Mouse (Mus musculus) embryonic stem cell, embryonic (primary cell): Measurements from ENCODE around the gene Mpdz.

Experiments
- CTCF ChIA-PET, 4 experiments: fragments of 300-600 bp in 2 of 4; fragments of 350-600 bp in 2 of 4; sonication (Branson Sonifier 250); formaldehyde crosslinking; loops; one replicate each; lab custom pipeline; 2022; ENCODE audit warnings: inconsistent platforms in 2 of 4; lab: Charles Lee
- POLR2A ChIA-PET, 4 experiments: fragments of 300-600 bp in 2 of 4; fragments of 350-600 bp in 2 of 4; sonication (Branson Sonifier 250); formaldehyde crosslinking; loops; one replicate each; lab custom pipeline; 2022; ENCODE audit warnings: antibody characterized with exemption in 4 of 4, inconsistent platforms in 1 of 4; lab: Charles Lee

Gene Mpdz

GRCm38 (mm10) chr4:81307596-81308265 is 134.9 kb downstream of the Mpdz start:
- POLR2A ChIA-PET = no interaction called here
- CTCF ChIA-PET = no interaction called here

GRCm38 (mm10) chr4:81302056-81302455 is 140.6 kb downstream of the Mpdz start:
- POLR2A ChIA-PET = no interaction called here
- CTCF ChIA-PET = no interaction called here

DNA sequence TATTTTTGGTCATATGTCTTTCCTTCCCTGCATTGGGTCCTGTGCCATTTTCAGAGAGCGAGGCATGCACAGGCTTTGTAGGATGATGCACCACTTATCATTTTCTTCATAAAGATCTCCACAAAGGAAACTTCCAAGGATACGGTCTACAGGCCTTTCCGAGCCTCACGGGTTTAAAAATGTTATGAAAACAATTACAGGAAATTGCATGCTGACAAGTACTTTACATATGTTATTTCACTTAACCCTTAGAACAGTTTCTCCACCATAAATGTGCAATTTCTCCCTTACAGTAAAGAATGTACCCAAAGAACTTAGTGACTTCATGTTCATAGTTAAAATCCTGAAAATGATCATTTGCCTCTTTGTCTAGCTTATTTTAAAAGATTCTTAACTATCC is 144.2 kb downstream of the Mpdz start:
- ChIA-PET CTCF (no interaction called here), POLR2A (interaction anchor here in 1 of 4 experiments (0.6 kb wide), 1 partner anchor 1207 kb away, joined by 4 read pairs; no protein-coding TSS in a partner anchor)

DNA sequence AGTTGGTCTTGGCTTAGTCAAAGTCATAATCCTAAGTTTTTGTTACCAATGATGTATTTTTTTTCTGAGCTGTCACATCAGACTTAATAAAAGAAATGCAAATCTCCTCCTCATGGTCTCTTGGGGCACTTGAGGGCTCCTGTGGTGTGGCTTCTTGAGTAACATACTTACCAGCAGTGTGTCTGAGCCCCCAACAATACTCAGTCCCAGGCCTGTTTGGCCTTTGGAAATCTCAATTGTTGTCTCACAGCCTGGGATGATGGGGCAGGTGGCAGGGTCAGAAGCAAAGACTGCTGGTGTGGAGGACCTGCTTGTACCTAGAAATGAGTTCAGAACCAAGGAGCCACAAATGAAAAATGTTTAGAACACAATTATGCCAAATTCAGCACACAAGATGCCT is 149.3 kb downstream of the Mpdz start:
- ChIA-PET CTCF (no interaction called here), POLR2A (no interaction called here)

DNA sequence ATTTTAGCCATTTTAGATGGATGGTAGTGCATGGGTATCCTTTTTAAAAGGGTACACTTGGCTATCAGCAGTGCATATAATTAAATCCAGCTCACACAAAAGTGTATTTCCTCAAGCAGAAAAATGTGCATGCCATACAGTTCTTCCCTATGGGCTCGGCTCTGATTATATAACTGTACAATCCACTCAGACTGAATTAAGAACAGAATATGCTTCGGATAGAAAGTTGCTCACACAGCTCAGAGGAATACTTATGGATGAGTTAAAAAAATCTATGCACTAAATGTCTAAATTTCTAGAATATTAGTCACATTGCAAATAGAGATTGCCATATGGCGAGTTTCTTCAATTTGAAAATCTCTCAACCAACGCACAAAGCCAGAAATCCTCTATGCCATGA is 157.1 kb downstream of the Mpdz start:
- POLR2A ChIA-PET = no interaction called here
- CTCF ChIA-PET = no interaction called here

DNA sequence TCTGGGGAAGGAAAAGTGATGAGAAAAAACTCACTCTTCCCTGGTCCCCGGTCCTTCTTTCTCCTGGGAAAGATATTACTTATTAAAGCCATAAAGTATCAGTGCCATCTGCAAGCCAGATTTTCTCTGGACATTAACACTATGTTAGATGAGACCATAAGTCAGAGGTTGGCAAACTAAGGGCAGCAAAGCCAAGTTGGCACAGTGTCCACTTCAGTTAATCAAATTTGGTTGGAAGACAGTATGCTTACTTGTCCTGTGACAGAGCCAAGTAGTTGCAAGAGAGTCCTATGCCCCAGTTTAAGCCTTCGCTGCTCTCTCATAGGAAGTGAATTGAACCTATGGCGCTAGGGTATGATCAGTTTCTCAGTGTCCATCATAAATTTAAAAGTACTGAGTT is 159.0 kb downstream of the Mpdz start:
- ChIA-PET POLR2A (no interaction called here), CTCF (no interaction called here)

GRCm38 (mm10) chr4:81283081-81283480 is 159.5 kb downstream of the Mpdz start:
- ChIA-PET POLR2A (no interaction called here), CTCF (no interaction called here)

GRCm38 (mm10) chr4:81280098-81280497 is 162.5 kb downstream of the Mpdz start:
- ChIA-PET CTCF (no interaction called here), POLR2A (no interaction called here)

DNA sequence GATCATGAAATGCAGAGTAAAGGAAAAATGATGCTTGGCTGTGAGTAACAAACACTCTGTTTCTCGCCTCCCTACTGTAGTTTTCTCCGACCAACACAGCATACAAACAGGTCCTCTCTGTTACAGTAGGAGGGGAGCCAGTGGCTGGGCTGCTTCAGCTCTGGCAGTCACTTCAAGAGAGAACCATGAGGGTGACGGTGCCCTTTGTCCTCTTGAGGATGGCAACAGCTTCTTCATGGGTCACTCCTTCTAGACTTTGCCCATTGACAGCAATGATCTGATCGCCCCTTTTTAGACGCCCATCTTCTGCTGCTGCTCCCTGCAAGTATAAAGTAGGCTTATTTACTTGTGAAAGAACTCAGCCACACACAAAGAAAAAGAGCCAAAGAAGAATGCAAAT is 163.2 kb downstream of the Mpdz start:
- POLR2A ChIA-PET = no interaction called here
- CTCF ChIA-PET = no interaction called here

DNA sequence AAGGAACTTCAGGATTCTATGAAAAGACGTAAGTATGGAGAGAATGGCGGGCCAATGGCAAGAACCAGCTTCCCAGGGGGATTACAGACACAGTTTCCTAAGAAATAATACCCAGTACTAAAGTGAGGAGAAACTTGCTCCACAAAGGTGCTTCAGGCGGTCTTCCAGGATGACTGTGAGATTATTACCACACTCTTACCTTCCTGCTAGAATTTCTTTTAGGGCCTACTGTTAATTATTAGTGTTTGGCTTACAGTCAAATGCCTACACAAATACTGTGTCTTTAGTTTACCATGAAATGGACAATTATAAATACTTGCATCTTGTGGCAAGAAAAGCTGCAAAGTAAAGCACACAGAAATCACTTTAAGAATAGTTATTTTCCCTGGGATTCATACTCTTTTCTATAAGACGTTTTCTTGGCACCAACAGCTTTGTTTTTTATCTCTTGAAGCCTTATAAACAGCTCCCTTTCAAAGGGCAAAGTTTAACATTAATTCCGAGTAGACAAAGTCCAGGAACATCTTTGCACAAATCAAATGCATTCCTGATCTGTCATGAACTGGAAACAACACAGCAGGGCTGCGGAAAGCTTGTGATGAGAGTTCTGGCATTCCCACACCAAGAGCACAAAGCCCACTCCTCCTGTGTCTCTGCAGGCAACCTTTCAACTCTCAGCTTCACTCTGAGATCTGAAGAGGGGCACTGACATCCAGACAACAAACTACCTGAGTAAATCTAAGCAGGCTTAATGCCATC is 166.5 kb downstream of the Mpdz start:
- ChIA-PET POLR2A (no interaction called here), CTCF (no interaction called here)

- POLR2A ChIA-PET = interaction anchor here in 1 of 4 experiments (0.6 kb wide), 1 partner anchor 103 kb away, joined by 3 read pairs; no protein-coding TSS in a partner anchor
- CTCF ChIA-PET = no interaction called here
These were observed 169.5 kb downstream of the Mpdz start for GRCm38 (mm10) chr4:81273067-81273466.

- POLR2A ChIA-PET = no interaction called here
- CTCF ChIA-PET = interaction anchor here in 2 of 4 experiments (0.6 to 1.6 kb wide), 3 partner anchors 73 to 240 kb away, joined by 3 to 7 read pairs (median 3); no protein-coding TSS in a partner anchor
These were observed 189.5 kb downstream of the Mpdz start for GRCm38 (mm10) chr4:81252859-81253780.

GRCm38 (mm10) chr4:81252334-81252733 is 190.3 kb downstream of the Mpdz start:
- ChIA-PET POLR2A (no interaction called here), CTCF (interaction anchor here in 2 of 4 experiments (0.6 to 1.6 kb wide), 3 partner anchors 72 to 240 kb away, joined by 3 to 7 read pairs (median 3); no protein-coding TSS in a partner anchor)

DNA sequence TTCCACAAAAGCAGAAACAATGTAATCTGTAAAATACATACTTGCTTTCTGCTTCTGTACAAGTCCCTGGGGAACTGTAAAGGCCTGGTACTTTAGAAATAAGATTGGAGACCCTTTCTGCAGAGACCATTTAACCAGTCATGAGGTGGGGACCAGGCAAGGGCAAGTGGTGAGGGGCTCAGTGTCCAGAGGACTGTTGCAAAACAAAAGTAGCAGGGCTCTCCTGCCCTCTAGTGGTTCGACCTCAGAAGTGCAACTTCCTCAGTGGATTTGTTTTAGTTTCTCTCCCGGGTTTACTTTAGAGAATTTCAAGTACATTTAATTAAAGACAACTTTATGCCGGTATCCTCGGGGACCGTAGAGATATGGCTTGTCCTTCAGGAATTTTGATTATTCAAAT is 190.7 kb downstream of the Mpdz start:
- POLR2A ChIA-PET = no interaction called here
- CTCF ChIA-PET = no interaction called here

DNA sequence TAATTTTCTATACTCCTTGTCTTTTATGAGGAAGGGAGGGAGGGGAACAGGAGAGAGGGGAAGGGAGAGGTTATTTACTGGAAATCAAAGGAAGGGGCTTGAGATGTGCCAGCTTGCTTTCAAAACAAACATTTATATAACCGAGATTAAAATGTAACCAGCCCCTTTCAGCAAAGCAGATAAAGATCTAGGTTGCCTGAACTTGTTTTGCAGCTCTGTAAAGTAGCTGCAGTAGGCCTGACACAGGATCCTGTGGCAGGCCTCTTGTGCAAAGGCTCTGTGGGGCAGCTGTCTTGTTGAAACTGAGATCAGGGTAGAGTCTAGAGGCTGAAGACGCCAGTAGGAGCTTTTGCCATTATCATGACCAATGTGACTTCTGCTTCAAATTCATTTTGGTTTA is 193.4 kb downstream of the Mpdz start:
- POLR2A ChIA-PET = no interaction called here
- CTCF ChIA-PET = interaction anchor here in 2 of 4 experiments (1.1 to 1.3 kb wide), 2 partner anchors 71 to 383 kb away, joined by 3 to 4 read pairs; no protein-coding TSS in a partner anchor

GRCm38 (mm10) chr4:81236227-81236626 is 206.4 kb downstream of the Mpdz start:
- POLR2A ChIA-PET = interaction anchor here in 1 of 4 experiments (0.8 kb wide), 1 partner anchor 13 kb away, joined by 3 read pairs; no protein-coding TSS in a partner anchor

More at GRCm38 (mm10) chr4:81236227-81236626, 206.4 kb downstream of the Mpdz start:
- CTCF ChIA-PET = no interaction called here
